Mouse (Mus musculus) embryo, embryonic 11 days (tissue): ENCODE data around the gene Gm10644.

Experiments
- DNase-seq: peaks from one replicate; pipeline ENCODE4 v3.0.0-alpha.2; 2015

The Gm10644 gene

GRCm38 (mm10) chr8:83893915-83894314, 61.1 kb downstream of the Gm10644 start:
- DNase-seq = peak; percentile 72

- DNase-seq = no peak
These were observed 62.9 kb downstream of the Gm10644 start for GRCm38 (mm10) chr8:83892061-83892460.

- DNase-seq = no peak
These were observed 66.6 kb downstream of the Gm10644 start for GRCm38 (mm10) chr8:83888409-83888808.
